Mouse (Mus musculus) liver, adult 2 months (tissue): ENCODE measurements around the gene Gm20498. TPM values are rescaled to one million over a fixed set of nuclear protein-coding genes. Genes with fewer than 3 reads are reported as not detected.
A peak's percentile ranks its signal among the peaks of the same experiment; 100 is the strongest.
"Not testable (repeated sequence)": the region's sequence is repeated elsewhere in the genome, so short reads cannot be mapped to it uniquely, and the experiment has no call there.

Source experiments
- DNase-seq: peaks from one replicate; pipeline ENCODE4 v3.0.0-alpha.2; 2011; ENCODE audit warnings: low read depth, low spot score; ENCODE audit errors: extremely low read depth
- H3K27ac ChIP-seq: fragments of 200-500 bp; replicated peaks from 2 replicates; pipeline ENCODE4 v1.5.1; 2012; ENCODE audit warnings: low read depth, mild to moderate bottlenecking, control low read depth, inconsistent platforms, low read length; ENCODE audit not compliant: insufficient read depth
- H3K27me3 ChIP-seq: fragments of 200-500 bp; 2 replicates; pipeline ENCODE4 v1.6.1; 2012; ENCODE audit warnings: mild to moderate bottlenecking, moderate library complexity, low read length, inconsistent platforms; ENCODE audit not compliant: control insufficient read depth, insufficient read depth
- H3K36me3 ChIP-seq: fragments of 200-500 bp; 2 replicates; pipeline ENCODE4 v1.6.1; 2012; ENCODE audit warnings: low read length, inconsistent platforms; ENCODE audit not compliant: control insufficient read depth, insufficient read depth
- H3K4me1 ChIP-seq: fragments of 200-500 bp; 2 replicates; pipeline ENCODE4 v1.6.1; 2011; ENCODE audit warnings: low read length; ENCODE audit not compliant: control insufficient read depth, insufficient read depth
- H3K4me3 ChIP-seq: fragments of 200-500 bp; 2 replicates; pipeline ENCODE4 v1.5.1; 2011; ENCODE audit warnings: low read depth, mild to moderate bottlenecking, control low read depth, low read length, moderate library complexity; ENCODE audit not compliant: insufficient read depth
- H3K79me2 ChIP-seq: fragments of 200-500 bp; 2 replicates; pipeline ENCODE4 v1.6.1; 2012; ENCODE audit warnings: inconsistent platforms, mild to moderate bottlenecking, low read length, moderate library complexity; ENCODE audit not compliant: control insufficient read depth, insufficient read depth
- H3K9ac ChIP-seq: fragments of 200-500 bp; 2 replicates; pipeline ENCODE4 v1.6.1; 2012; ENCODE audit warnings: low read depth, mild to moderate bottlenecking, control low read depth, inconsistent platforms, low read length
- CTCF ChIP-seq: fragments of 200-500 bp; IDR thresholded peaks from 2 replicates; pipeline ENCODE4 v1.5.1; 2011; ENCODE audit warnings: low read depth, low read length, control low read depth
- POLR2A ChIP-seq: fragments of 200-500 bp; IDR thresholded peaks from 2 replicates; pipeline ENCODE4 v1.6.1; 2011; ENCODE audit warnings: low read length, control low read depth; ENCODE audit not compliant: insufficient read depth; ENCODE audit errors: extremely low read depth
- WGBS: fragments of 180-500 bp; shearing (Covaris S2); methylation state at CpG from one replicate; pipeline ENCODE4 v1.1.7; 2018; 5-methylcytosine and 5-hydroxymethylcytosine counted together
- polyA plus RNA-seq: library from polyadenylated mRNA; depleted of rRNA; stranded (reverse); fragments of >200 nt; gene quantifications from 2 replicates; pipeline ENCODE4 v1.2.3, GENCODE M21; 2012
- total RNA-seq: library from RNA; depleted of rRNA; stranded (reverse); fragments of >200 nt; gene quantifications from 2 replicates; pipeline ENCODE4 v1.2.3, GENCODE M21; 2014

Gm20498 gene
- total and polyA plus RNA-seq, 2 experiments, result 5.8 to 13.9 TPM

DNA sequence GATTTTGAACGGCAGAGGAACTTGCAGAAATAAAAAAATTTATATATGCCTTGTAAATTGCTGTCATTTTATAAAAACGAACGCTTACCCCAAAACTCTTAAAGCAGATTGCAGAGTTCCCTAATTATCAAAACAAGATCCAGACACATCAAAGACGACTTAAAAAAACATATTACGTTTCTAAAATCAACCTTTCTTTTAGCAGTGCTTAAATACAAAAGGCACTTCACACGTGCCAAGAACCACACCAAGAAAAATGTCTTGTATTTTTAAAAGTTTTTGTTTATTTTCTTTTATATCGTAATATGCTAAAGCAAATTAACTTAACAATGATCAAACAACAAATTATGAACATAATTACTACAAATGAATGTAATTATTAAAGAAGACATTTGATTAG, 48.5 kb downstream of the Gm20498 start:
- Histone ChIP-seq H3K27ac (peak overlapping the region; percentile 94), H3K4me1 (0 out of 2 replicates have a peak, but pooled peaks cover 4% of the 10 kb centered on the region), H3K36me3 (peaks cover 5% of the 10 kb centered on the region; the same call in 1 of the 2 replicates), H3K4me3 (peak overlapping the region; percentile 88), H3K27me3 (no peaks in the 10 kb centered on the region), H3K79me2 (peaks cover 5% of the 10 kb centered on the region; the same call in 1 of the 2 replicates), H3K9ac (peak overlapping the region; percentile 93)
- under 1% methylated on average over 7 of the region's 7 CpGs for WGBS
- TF ChIP-seq CTCF (no peak), POLR2A (no peak)
- DNase-seq, result no peak

DNA sequence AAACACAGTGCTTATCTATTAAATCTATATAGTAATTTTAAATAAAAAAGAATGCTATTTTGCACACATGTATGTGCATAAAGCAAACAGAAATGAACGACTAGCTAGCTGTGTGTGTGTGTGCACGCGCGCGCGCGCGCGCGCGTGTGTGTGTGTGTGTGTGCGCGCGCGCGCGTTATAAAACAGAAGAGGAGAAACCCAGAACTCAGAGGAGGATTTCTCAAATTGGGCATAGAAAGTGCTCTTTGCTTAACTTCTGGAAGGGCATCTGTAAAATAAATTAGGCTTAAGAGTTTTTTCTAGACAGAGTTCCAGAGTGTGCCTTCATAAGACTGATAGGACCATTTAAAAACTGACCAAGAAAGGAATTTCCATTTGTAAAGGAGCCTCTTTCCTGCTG, 49.0 kb downstream of the Gm20498 start:
- Histone ChIP-seq H3K9ac (no peak overlapping the region), H3K27ac (0 out of 2 replicates have a peak overlapping the region, but pooled peaks have one; percentile 35), H3K27me3 (no peaks in the 10 kb centered on the region), H3K4me1 (0 out of 2 replicates have a peak, but pooled peaks cover 4% of the 10 kb centered on the region), H3K36me3 (peaks cover 5% of the 10 kb centered on the region; the same call in 1 of the 2 replicates), H3K79me2 (peaks cover 5% of the 10 kb centered on the region; the same call in 1 of the 2 replicates), H3K4me3 (peak overlapping the region; percentile 88)
- DNase-seq, result peak; percentile 43
- TF ChIP-seq CTCF (no peak), POLR2A (no peak)
- WGBS, result 24% methylated on average over 17 of the region's 17 CpGs

DNA sequence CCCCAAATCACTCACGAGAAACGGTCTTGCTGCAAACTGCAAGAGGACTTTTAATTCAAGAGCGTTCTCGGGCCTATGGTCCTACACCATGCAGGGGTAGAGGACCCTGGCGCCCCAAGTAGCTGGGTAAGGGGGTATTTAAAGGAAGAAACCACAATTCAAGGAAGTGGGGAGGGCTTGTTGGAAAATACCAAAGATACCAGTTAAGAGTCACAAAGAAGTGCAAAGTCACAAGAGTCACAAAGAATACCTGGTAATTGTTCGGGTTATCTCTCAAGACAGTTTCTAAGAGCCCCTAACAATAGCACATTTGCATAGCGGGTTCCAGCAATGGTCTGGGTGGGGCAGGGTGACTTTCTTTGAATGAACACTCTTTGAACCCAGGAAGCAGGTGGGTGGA, 73.7 kb downstream of the Gm20498 start:
- 98% methylated on average over 7 of the region's 7 CpGs for WGBS
- H3K79me2 ChIP-seq, H3K27ac ChIP-seq, H3K4me3 ChIP-seq, H3K36me3 ChIP-seq, H3K9ac ChIP-seq, DNase-seq, H3K27me3 ChIP-seq, H3K4me1 ChIP-seq: not testable (repeated sequence)

DNA sequence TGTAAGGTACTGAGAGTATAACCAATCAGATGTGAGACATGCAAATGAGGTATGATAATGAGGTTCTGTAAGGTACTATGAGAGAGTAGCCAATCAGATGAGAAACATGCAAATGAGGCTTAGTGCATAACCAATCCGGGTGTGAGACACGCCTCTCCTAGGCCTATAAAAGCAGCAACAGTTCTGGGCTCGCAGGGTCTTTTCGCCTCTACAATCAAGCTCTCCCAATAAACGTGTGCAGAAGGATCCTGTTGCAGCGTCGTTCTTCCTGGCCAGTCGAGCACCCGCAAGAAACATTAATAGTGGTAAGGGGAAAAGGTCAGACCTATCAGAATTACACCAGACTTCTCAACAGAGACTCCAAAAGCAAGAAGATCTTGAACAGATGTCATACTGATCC, 93.7 kb downstream of the Gm20498 start:
- not testable (repeated sequence) for H3K9ac ChIP-seq, H3K79me2 ChIP-seq, H3K4me3 ChIP-seq, H3K27me3 ChIP-seq, H3K27ac ChIP-seq, DNase-seq, H3K36me3 ChIP-seq, H3K4me1 ChIP-seq
- WGBS, result 97% methylated on average over 9 of the region's 9 CpGs

DNA sequence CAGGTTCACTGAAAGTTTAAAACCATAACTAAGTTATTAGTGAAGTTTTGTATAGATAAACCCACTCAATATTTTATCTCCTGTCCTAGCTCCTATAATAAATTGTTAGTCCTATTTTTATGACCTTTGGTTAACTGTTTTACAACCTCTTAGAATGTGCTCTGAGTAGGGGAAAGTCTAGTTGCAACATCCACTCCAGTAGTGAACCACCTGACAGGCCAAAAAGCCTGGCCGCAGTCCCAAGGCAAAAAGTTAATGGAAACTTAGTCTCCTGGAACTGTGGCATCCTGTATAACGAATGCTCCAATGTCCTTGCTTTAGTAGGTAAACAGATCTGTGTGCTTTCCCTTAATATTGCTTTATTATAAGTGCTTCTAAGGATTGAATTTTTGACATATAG, 97.9 kb downstream of the Gm20498 start:
- not testable (repeated sequence) for H3K27ac ChIP-seq, H3K36me3 ChIP-seq, H3K4me3 ChIP-seq, H3K79me2 ChIP-seq, H3K4me1 ChIP-seq, H3K9ac ChIP-seq, H3K27me3 ChIP-seq
- DNase-seq, result peak; percentile 94
- WGBS, result 27% methylated on average over 2 of the region's 2 CpGs

DNA sequence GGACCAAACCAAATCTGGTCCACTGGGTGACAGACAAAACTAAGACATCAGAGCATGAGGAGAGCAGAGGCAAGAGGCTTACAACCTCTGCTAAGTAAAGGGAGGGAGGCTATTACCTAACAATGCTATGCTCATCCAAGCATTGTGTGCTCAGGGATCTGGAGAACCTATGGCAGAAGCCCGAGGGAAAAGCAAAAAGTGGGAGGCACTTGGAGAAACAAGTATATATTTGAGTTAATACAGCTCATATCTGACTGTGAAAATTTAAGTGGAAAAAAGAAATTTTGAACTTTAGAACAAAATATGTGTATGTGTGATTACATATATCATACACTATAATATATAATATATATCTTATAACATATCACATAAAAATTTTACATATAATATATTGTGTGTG, 110.9 kb downstream of the Gm20498 start, which contains the start of gene Adam4:
TSS of gene Adam4 (minus strand) at position 101 of the 400 bp plus-strand sequence.
- H3K4me3 ChIP-seq, result no peak within 1 kb of the TSS
- no peak within 1 kb of the TSS for H3K9ac ChIP-seq
- DNase-seq, result no peak
- no peak within 1 kb of the TSS for H3K27ac ChIP-seq
- H3K4me1 ChIP-seq, result no peaks in the 10 kb centered on the region
- TF ChIP-seq POLR2A (no peak), CTCF (no peak)
- no peaks in the 10 kb centered on the region for H3K27me3 ChIP-seq
- peaks cover 3% of the 10 kb centered on the region for H3K36me3 ChIP-seq
- H3K79me2 ChIP-seq, result no peaks in the 10 kb centered on the region
- WGBS, result 100% methylated on average over 1 of the region's 1 CpGs
